Mouse (Mus musculus) urinary bladder, postnatal 4 days (tissue): Measurements from ENCODE around the gene Wdr37.

Experiments used
- DNase-seq, 2 experiments: peaks; one replicate each; pipeline ENCODE4 v3.0.0; 2021 to 2022; ENCODE audit warnings: low spot score in 2 of 2

Gene Wdr37

GRCm38 (mm10) chr13:8760940-8761339 lies 110.8 kb downstream of the Wdr37 start:
- DNase-seq, result no peak
